Mouse (Mus musculus) ovary, postnatal 14 days (tissue): Measurements from ENCODE around the gene Lcn6.
"Not testable (repeated sequence)": the region's sequence is repeated elsewhere in the genome, so short reads cannot be mapped to it uniquely, and the experiment has no call there.

ENCODE experiments used
- DNase-seq: peaks from one replicate; pipeline ENCODE4 v3.0.0; 2022; ENCODE audit warnings: low spot score

The Lcn6 gene

DNA sequence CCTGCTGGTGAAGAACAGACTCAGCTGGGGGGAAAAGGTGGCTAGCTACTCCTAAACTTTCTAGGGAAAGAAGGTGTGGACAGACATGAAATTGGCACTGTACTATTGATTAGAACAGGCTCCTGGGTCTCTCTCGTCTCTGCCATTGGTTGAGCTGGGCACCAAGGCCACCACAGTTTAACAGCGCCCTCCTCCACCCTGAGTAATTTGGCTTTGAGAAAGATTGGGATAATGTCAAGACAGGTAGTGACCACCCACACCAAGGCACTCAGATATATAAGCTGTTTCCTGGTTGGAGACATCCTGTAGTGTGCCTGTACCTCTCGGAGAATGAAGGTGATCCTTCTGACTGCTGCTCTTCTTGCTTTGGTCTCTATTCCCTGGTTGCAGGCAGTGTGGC lies at the start of gene Lcn6:
Gene Lcn6, plus strand, starts transcription at position 301 of the 400 bp plus-strand sequence.
- no peak for DNase-seq

DNA sequence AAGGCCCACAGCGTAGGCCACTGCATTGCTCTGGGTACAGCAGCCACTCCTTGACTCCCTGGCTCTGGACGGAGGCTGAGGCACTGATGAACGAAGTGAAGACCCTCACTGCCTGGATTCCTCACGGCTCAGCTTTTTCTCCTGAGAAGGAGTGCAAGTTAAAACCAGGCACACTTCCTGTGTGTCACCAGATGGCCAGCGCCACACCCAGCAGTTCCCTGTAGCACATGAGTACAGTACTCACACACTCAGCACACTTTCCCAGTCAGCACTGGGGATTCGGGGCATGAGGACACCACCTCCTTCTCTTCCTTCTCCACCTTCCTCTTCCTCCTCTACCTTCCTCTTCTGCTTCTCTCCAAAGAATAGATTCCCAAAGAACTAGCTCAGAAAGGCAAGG lies 48.8 kb upstream of the Lcn6 start, which contains the start of gene Fcna:
Gene Fcna, minus strand, starts transcription at position 220 of the 400 bp plus-strand sequence.
- no peak for DNase-seq

DNA sequence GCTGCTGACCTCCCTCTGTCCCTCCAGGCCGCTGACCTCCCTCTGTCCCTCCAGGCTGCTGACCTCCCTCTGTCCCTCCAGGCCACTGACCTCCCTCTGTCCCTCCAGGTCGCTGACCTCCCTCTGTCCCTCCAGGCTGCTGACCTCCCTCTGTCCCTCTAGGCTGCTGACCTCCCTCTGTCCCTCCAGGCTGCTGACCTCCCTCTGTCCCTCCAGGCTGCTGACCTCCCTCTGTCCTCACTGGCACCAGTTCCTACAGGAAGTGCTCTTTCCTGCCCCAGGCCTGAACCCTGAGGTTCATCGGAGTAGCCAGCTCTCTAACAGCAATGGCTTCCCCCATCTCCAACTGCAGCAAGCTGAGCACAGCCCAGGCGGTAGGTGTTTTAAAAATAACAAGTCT lies 47.8 kb upstream of the Lcn6 start:
- DNase-seq, result no peak

DNA sequence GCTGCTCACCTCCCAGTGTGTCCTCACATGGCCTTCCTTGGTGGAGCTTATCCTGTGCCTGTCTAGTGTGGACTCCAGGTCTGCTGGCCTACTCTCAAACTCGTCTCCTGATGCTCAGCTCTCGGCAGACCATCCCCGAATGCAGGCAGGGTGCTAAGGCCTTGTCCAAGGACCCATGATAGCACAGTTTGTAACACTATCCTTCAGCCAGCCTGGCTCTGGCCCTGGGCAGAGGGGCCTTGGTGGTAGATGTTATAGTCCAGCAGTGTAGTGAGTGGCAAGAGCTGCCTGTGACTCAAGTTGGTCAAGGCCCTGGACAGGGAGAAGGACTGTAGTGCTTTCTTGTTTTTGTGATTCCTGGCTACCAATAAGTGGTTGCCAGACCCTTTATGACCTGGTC lies 43.0 kb upstream of the Lcn6 start:
- no peak for DNase-seq

DNA sequence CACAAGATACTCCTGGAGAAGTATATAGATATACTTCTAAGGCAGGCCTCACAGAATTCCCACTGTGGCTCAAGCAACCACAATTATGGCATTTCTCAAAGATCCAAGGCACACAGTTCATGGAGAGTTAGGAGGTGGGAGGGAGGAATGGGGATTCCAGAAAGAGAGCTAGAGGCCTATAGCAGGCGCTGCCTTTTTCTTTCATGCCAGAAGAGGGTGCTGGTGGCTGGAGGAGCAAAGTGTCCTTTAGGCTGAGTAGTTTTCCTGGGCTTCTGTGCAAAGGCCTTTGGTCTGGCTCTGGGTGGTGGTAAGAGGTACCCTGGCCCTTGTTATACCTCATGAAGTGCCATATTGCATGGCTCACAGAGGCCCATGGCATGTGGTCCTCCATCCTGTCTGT lies 42.5 kb upstream of the Lcn6 start:
- no peak for DNase-seq

DNA sequence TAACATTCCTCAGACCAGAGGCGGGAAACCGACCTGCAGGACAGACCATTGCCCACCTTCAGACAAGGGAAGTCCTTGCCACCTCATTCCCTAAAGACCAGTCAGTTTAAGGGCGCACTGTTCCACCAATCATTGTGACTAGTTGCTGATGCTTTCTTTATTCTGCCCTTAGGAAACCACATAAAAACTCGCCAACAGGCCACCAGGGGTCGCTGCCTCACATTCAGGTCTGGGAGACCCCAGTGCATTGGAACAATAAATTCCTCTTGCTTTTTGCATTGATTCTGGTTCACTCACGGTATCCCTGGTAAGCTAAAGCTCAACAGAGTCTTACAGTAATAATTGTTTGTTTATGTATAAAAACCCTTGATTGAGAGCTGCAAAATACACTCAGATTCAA lies 36.7 kb upstream of the Lcn6 start:
- no peak for DNase-seq

DNA sequence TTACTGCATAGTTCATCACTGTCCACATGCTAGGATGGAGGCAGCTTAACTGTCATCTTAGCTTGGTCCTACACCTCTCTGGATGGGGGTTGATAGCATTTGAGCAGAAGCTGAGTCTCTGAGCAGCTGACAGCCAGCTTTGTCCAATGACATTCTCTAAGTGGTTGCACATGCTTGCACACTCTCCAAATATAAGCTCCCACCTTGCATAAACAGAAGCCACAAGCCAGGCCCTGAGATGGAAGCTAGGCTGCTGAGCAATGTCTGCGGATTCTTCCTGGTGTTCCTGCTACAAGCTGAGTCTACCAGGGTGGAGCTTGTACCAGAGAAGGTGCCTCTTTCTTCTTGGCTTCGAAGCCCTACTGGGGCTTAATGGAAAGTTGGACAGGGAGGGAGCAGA lies 23.7 kb upstream of the Lcn6 start, which contains the start of gene Lcn8:
Gene Lcn8, plus strand, starts transcription at position 219 of the 400 bp plus-strand sequence.
- DNase-seq, result no peak

DNA sequence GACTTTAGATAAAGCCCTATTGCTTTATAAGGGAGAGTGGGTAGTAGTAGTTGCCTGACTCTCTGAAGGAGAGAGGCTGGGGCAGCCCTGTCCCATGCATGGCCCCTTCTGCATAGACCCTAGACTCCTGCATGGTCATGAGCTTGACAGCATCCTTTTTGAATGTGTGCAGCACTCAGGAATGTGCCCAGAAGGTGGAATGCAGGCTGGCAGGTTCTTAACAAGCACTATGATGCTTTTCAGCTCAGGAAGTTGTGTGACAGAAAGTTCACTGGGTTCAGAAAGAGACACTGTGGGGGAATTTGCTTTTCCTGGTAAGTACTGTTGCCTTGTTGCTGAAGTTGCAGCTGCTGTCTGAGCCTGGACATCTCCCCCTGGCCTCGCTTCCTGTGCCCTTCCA lies 22.1 kb upstream of the Lcn6 start:
- no peak for DNase-seq

DNA sequence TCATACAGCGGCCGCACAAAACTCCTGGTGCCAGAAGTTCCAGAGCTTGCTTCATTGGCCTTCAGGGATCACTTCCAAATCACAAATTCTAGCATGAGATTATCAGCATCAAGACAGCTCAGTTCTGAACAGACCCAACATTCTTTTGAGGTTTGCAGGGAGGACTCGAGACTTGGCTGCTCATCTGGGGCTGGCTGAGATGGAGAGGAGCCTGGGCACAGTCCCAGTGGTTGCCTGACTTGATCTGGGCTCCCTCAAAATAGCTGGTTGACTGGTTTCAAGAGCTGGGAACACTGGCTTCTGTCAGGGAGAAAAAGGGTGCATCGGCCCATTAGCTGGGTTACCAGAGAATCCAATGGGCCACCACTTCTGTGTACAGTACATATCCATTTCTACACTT lies 19.9 kb upstream of the Lcn6 start:
- DNase-seq, result peak; percentile 7

DNA sequence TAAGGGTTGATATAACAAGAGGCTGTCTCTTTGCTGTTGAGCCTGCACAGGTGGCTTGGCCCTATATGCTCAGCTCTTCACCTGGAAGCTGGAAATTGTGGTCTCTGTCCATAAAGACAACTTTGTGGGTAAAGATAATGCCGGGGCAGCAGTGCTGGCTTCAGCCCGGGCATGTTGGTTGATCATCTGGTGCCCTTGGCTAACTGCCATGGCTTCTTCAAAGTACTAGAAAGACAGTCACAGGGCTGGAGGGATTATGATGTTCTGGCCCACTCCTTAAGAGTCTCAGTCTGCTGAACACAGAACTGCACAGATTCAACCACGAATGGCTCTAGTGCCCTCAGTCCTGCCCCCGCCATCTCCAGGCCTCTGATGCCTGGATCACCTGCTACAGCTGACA lies 19.3 kb upstream of the Lcn6 start:
- DNase-seq, result no peak

DNA sequence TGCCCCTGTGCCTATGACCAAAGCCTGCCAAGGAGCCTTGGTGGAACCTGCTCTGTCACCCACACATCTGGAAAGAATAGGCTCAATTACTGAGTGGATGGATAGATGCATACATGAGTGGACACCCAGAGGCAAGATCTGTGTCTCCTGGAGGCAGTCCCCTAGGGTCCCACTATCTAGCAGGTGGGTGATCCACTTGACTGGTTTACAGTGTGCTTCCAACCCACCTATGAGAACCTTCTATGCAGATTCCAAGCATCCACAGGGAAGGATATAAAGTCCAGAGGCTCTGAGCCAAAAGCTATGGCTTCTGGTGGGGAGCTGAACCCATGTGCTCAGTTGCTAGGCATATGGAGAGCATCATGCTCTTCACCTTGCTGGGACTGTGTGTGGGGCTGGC lies 18.9 kb upstream of the Lcn6 start, which contains the start of gene Lcn5:
Gene Lcn5, plus strand, starts transcription at position 301 of the 400 bp plus-strand sequence.
- DNase-seq, result no peak

DNA sequence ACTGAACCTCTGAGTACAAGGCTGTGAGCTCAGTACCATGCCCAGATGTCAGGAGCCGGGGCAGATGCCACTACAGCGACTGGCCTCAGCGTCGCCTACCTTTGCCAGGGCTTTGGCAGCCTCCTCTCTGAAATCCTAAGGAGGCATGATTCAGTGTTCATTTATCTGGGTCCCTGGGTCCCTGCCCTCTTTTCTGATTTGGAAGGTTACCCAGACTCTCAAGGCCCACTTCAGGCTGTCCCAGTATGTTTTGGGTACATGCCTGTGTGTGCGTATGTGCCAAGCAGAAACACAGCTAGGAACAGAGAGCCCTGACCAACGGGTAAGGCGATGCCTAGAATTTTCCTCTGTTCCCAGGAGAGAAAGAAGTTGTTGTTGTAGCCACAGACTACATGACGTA lies 16.3 kb upstream of the Lcn6 start:
- DNase-seq, result no peak

DNA sequence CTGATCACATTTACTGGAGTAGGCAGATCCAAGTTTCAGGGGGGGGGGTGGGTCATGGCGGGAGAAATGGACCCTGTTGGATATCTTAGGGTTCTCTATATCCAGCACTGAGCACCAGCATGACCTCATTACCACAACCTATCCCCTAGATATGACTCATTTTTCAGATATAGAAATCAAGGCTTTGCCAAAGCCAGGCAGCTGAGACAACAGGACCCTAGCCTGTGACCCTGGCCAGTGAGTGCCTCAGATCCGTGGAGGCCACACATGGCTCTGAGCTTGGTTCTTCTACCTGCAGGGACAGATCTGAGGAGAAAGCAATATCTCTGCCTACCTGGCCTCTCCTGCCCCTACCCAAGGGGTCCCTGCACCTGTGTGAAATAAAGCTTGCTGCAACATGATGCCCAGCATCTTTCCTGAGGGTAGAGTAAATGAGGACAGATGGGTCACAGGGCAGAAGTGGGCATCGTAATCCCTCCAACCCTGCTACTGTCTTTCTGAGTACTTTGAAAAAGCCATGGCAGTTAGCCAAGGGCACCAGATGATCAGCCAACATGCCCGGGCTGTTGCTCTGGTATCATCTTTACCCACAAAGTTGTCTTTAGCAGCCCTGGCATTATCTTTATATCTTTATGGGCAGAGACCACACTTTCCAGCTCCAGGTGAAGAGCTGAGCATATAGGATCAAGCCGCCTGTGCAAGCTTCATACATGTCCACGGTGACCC lies 15.2 kb upstream of the Lcn6 start:
- no peak for DNase-seq

DNA sequence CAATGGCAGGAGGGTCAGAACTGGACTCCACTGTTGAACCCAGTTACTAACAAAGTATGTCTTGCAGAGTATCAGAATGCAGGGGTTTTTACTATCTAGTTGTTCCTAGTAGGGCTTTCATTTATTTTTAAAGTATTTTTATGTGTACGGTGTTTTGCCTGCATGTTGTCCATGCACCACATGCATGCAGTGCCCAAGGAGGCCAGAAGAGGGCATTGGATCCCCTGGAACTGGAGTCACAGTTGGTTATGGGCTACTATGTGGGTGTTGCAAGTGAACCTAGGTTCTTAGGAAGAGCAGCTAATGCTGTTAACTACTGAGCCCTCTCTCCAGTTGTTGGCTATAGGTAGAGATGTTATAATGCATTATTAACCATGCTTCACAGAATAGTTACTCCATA lies 13.1 kb upstream of the Lcn6 start:
- peak; percentile 50 for DNase-seq

DNA sequence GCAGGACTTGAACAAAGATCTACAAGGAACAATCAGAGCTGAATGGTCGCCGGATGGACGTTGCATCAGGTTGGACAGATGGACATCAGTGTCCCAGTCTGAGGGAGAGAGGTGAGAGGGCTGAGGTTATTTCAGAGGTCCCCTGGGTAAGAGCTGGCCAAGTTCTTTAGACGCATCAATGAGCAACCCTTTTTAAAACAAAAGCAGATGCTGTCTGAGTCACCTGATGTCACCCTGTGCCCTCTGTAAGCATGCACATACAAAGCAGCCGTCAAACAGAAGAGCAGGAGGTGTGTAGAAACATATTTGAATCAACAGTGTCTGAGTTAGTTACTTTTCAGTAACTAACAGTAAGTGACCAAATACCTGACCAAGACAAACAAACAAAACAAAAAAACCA lies 12.5 kb upstream of the Lcn6 start:
- DNase-seq, result no peak

DNA sequence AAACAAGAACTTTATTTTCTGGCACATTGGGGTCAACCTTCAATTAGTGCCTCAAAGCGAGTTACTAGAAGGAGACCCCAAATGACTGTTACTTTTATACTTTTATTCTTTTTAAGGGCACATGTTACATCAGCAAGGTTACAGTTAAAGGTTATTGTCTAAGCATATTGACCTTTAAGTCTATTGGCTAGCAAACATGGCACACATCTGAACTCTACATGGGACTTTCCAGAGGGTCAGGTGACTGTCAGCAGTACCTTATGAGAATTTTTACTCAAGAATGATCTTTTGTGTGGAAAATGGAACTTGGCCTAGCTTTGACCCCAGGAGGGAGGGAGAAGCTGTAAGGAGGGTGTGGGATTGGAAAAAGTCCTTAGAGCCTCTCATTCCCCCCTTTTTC lies 10.1 kb upstream of the Lcn6 start:
- no peak for DNase-seq

DNA sequence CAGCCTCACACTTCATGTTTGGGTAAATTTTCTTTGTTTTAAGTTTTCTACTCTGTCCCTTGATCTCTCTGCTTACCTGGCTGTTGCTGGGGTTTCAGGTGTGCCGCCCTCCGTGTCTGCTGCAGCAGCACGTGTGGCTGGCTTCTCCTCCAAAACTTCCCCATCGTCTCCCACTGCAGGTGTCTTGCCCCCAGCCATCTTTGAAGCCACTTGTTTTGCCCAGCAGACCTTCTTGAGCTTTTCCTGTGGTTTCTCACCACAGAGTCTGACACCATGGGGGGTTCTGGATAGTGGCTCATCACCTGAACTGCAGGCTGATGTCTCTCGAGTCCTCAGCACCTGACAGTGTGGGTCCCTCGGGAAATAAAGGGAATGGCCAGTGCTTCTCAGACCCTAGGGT lies 3.0 kb downstream of the Lcn6 start:
- DNase-seq, result no peak

DNA sequence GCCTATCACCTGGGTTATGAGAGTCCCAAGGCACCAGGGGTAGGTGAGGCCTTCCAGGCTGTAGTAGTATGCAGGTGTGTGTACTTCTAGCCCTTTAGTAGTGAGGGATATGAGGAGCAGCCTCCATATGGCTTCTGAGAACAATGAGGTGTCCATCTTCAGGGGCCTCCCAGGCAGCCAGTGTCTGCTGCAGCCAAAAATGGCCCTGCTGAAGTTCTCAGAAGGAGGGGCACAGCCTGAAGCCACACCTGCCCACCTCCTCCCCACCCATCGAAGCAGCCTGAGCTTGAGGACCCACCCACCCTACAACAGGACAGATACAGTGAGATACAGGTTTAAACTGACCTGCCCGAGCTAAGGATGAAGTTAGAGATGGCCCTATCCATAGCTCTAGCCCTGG lies 5.8 kb downstream of the Lcn6 start, which contains the start of gene Lcn10:
Gene Lcn10, plus strand, starts transcription at position 301 of the 400 bp plus-strand sequence.
- DNase-seq, result no peak

DNA sequence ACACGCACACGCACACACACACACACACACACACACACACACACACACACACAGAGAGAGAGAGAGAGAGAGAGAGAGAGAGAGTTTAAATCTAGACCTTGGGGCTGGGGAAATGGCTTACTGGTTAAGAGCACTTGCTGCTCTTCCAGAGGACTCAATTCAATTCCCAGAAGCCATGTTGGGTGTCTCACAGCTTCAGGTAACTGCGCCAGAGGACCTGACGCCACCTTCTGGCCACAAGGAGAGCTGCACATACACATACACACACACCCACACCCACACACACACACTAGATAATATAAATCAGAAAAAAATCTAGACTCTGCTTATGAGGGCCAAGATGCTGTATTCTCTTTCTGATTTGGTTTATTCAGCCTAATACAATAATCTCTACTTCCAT lies 10.4 kb downstream of the Lcn6 start:
- DNase-seq, result no peak

DNA sequence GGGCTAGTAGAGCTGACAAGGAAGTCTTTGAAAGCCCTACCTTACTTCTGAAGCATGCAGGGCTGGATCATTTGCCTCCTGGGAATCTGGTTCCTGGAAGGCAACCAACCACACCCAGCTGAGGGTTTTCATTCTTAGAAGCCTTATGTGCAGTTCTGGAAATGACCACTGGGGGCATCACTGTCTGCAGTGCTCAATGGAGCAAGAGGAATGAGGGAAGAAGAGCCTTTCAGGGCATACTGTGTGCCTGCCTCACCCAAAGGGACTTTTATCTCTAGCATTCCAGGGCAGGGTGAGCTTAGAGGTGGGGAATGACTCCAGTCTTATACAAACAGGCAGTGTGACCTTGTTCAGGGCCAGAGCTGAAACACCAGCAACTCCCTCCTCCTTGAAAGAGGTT lies 18.0 kb downstream of the Lcn6 start:
- DNase-seq, result peak; percentile 69

DNA sequence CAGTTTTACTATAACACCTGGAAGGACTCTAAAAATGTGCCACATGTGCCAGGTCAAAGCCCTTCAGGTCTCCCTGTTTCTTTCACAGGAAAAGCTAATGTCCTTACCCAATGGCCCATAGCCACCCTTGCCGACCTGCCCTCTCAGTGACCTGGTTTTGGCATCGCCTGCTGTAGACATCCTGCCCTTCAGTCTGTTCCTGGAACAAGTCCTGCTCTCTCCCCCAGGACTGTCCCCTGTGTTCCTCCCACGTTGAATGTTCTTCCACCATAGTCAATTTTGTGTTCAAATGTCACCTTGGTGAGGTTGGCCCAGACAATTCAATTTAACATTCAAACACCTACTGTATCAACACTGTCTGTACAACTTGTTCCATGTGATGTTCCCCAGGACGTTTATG lies 20.4 kb downstream of the Lcn6 start:
- DNase-seq, result no peak

DNA sequence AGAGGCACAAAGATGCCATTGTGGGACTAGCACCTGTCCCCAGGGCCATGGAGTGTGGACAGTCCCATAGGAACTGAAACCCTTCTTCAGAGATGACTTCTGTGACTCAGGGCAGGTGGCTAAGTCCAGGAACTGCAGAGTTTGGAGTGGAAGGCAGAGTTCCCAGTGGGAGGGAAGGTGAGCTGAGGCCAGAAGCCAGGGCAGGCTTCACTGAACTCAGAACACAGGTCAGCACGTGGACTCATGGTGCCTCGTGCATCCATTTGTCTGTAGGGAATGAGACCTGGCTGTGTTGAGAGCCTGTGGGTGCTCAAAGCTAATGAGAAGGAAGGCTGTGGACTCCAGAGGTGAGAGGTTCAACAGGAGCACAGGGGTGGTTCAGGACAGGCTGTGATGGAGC lies 22.1 kb downstream of the Lcn6 start:
- DNase-seq, result no peak

DNA sequence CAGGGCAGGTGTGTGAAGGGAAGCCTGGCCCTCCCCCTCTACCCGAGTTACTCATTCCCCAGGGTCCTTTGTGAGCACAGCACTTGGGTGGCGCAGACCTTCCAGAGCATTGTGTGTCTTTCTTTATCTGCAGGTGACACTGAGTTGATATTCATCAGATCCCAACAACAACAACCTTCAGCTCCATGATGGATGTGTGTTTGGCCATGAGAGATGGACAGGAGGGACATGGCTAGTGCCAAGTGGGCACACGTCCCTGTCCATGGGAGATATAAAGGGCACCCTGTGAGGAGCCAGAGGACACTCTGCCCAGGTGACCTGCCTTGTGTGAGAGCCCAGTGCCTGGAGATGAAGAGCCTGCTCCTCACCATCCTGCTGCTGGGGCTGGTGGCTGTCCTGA lies 23.2 kb downstream of the Lcn6 start, which contains the start of gene Obp2a:
Gene Obp2a, plus strand, starts transcription at position 301 of the 400 bp plus-strand sequence.
- DNase-seq, result not testable (repeated sequence)

DNA sequence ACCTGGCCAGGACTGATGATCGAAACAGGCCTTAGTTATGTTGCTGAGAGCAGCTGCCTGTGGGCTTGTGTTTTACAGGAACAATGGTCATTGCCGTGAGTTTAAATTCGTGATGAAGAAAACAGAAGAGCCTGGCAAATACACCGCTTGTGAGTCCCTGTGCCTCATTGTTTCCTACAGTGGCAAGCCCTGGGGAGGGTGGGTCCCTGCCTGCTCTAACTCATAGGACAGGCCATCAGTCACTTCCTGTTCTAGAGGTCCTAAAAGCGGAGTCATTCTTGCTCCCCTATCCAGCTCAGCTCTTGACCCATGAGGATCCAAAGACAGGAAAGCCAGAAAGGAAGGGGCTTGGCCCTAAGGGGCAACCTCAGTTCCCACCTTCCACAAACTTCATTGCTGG lies 24.4 kb downstream of the Lcn6 start:
- no peak for DNase-seq
